Mouse (Mus musculus): ENCODE measurements around the gene Ces3b. TPM values are rescaled to one million over a fixed set of nuclear protein-coding genes. Genes with fewer than 3 reads are reported as not detected.
"Not testable (repeated sequence)": the region's sequence is repeated elsewhere in the genome, so short reads cannot be mapped to it uniquely, and the experiment has no call there.

The Ces3b gene
- not detected for total RNA-seq (2018; cell fraction: chromatin; rRNA removed)
- not detected for total RNA-seq (2018; cell fraction: cytosol; rRNA removed)
- total RNA-seq (2018; cell fraction: nucleus; rRNA removed) = not detected
- polyA plus RNA-seq (2018) = not detected in 3 replicates

DNA sequence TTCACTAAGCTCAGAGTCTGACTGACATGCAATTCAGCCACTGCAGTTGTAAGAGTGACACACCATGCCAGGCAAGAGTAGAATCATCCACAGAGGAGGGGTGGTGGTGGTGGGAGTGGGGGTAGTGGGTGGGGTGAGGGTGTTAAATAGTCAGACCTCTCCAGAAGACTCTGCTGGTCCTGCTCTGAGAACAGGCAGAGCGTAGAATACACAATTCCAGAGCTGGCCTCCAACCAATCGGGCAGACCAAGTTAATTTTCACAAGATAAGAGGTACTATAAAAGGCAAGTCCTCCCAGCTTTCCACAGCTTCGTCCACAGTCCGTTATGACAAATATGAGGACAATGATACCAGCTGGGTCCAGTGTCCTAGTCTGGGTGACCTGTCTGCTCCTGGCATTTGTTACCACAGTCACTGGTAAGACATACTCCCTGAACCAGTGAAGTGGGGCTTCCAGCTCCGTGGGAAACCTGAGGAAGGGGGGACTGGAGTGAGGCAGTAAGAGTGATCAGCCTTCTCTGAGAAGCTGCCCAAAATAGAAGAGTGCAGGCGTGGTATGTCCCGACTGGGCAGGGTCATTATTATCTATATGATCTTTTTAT, at the start of gene Ces3b:
Gene Ces3b (plus strand): TSS at position 305 of the 602 bp plus-strand sequence.
- H3K36me3 ChIP-seq (ENCODE audit: inconsistent target) = no peaks in the 10 kb centered on the region
- WGBS (ENCODE audit: missing documents) = 78% methylated on average over 6 of the region's 7 CpGs
- H3K27ac ChIP-seq = no peak within 1 kb of the TSS
- no peaks in the 10 kb centered on the region for H3K79me2 ChIP-seq (ENCODE audit: inconsistent target)
- no peak within 1 kb of the TSS for H3K4me3 ChIP-seq (ENCODE audit: inconsistent target)

DNA sequence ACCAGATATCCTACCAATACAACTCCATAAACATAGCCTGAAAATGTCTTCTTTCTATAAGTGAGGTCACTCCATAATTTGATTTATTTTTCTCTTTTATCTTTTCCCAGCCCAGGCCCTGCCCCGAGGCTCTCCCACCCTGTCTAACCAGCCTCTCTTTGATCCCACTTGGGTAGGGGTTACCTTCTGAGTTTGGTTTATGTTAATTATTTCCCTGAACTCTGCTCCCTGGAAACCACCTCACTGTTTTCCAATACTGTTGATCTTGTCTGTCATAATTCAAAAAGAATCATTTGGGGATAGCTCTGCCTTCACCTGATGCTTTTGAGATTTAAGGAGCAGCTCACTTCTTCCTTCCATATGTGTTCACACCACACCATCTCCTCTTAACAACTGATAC, 40.0 kb upstream of the Ces3b start:
- no peaks in the 10 kb centered on the region for H3K79me2 ChIP-seq (ENCODE audit: inconsistent target)
- no peak overlapping the region for H3K27ac ChIP-seq
- WGBS (ENCODE audit: missing documents) = 82% methylated on average over 1 of the region's 1 CpGs

DNA sequence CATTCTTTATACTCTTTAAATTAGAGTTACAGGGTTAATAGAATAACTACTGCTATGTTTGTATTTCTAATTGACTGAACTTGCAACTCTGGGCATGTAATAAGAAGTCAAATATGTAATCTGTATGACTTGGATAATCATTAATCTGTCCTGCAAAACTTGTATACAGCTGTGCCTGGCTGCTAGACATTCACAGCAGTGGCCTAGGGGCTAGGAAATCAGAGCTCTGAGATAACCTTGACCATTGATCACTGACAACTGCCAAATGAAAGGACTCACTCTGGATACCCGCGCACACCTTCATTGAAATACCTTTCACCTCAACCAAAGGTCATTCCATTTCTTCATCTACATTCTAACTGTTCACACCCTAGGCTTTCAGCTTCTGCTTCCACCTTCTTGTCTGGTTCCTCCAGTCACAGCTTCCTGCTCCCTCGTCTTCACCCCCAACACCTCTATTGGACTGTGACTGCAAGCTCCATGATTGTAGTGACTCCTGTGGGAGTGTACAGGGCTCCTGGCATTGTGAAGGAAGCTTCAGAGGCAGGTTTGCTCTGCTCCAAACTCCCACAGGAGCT, 37.6 kb upstream of the Ces3b start:
- H3K79me2 ChIP-seq (ENCODE audit: inconsistent target) = no peaks in the 10 kb centered on the region
- 73% methylated on average over 3 of the region's 3 CpGs for WGBS (ENCODE audit: missing documents)
- no peak overlapping the region for H3K27ac ChIP-seq
- H3K4me3 ChIP-seq (ENCODE audit: inconsistent target) = no peak overlapping the region
- H3K36me3 ChIP-seq (ENCODE audit: inconsistent target) = no peaks in the 10 kb centered on the region

More for the DNA sequence above, 40.0 kb upstream of the Ces3b start:
- Histone ChIP-seq H3K4me3 (ENCODE audit: inconsistent target) (no peak overlapping the region), H3K36me3 (ENCODE audit: inconsistent target) (no peaks in the 10 kb centered on the region)

DNA sequence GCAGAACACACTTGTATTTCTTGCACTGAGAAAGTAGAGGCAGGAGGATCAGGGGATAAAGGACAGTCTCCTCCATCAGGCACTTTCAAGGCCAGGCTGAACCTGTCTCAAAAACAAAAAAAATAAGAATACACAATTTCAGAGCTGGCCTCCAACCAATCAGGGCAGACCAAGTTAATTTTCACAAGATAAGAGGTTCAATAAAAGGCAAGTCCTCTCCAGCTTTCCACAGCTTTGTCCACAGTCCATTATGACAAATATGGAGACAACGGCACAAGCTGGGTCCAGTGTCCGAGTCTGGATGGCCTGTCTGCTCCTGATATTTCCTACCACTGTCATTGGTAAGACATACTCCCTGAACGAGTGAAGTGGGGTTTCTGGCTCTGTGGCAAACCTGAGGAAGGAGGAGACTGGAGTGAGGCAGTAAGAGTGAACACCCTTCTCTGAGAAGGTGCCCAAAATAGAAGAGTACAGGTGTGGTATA, 35.1 kb upstream of the Ces3b start, which contains the start of gene Ces3a:
Gene Ces3a (plus strand): TSS at position 231 of the 484 bp plus-strand sequence.
- H3K4me3 ChIP-seq (ENCODE audit: inconsistent target) = no peak within 1 kb of the TSS
- H3K36me3 ChIP-seq (ENCODE audit: inconsistent target) = no peaks in the 10 kb centered on the region
- 87% methylated on average over 3 of the region's 3 CpGs for WGBS (ENCODE audit: missing documents)
- H3K79me2 ChIP-seq (ENCODE audit: inconsistent target) = no peaks in the 10 kb centered on the region
- H3K27ac ChIP-seq = no peak within 1 kb of the TSS

DNA sequence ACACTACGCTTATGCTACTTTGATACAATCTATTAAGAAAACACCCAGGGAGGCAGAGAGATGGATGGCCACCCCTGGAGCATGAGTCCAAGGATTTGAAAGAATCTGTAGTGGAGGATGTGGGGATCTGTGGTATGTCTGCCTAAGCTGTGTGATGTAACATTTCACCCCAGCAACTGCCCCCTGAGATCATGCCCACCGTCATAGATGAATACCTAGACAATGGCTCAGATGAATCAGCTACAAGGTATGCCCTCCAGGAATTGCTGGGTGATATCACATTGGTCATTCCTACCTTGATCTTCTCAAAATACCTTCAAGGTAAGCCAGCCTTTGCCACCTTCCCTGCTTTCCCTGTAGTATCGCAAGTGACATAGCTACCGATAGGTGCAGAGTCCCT, 27.3 kb upstream of the Ces3b start:
- WGBS (ENCODE audit: missing documents) = 87% methylated on average over 4 of the region's 4 CpGs
- H3K4me3 ChIP-seq (ENCODE audit: inconsistent target) = no peak overlapping the region
- no peaks in the 10 kb centered on the region for H3K36me3 ChIP-seq (ENCODE audit: inconsistent target)
- no peak overlapping the region for H3K27ac ChIP-seq
- H3K79me2 ChIP-seq (ENCODE audit: inconsistent target) = no peaks in the 10 kb centered on the region

DNA sequence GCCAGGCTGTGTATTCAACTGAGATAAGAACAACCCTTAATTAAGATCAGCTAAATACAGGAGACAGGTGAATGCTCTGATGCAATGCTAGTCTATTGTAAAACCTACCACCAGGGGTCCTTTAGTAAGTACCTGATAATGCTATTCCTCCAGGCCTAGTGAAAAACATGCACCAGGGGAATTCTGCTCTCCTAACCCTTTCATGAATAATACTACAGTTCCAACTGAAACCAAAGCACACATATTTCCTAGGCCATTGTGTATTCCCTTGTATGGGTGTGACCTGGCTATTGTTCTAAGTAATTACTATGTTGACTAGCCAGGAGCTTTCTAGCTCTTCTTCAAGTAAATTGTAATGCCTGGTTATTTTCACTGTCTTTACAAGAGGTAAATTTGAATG, 23.5 kb upstream of the Ces3b start:
- no peaks in the 10 kb centered on the region for H3K36me3 ChIP-seq (ENCODE audit: inconsistent target)
- no peak overlapping the region for H3K27ac ChIP-seq
- no peaks in the 10 kb centered on the region for H3K79me2 ChIP-seq (ENCODE audit: inconsistent target)
- H3K4me3 ChIP-seq (ENCODE audit: inconsistent target) = no peak overlapping the region

DNA sequence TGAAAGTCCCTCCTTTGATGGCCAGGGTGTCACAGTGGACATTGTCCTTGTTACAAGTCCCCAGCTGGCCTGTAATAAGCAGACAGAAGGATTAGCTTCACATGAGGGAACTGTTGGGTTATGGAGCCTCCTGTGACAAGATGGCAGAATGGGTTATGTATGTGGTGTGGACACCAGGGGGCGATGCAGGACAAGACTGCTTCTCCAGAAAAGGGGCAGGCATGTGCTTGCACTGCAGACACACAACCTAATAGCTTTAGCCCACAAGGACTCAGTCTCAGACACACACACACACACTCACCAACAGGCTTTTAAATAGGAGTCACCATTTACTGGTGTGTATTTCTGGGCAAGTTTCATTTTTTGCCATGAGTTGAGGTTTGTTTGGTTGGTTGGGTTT, 16.8 kb upstream of the Ces3b start:
- Histone ChIP-seq H3K36me3 (ENCODE audit: inconsistent target) (no peaks in the 10 kb centered on the region), H3K27ac (no peak overlapping the region), H3K79me2 (ENCODE audit: inconsistent target) (no peaks in the 10 kb centered on the region), H3K4me3 (ENCODE audit: inconsistent target) (no peak overlapping the region)
- WGBS (ENCODE audit: missing documents) = 17% methylated on average over 1 of the region's 1 CpGs

DNA sequence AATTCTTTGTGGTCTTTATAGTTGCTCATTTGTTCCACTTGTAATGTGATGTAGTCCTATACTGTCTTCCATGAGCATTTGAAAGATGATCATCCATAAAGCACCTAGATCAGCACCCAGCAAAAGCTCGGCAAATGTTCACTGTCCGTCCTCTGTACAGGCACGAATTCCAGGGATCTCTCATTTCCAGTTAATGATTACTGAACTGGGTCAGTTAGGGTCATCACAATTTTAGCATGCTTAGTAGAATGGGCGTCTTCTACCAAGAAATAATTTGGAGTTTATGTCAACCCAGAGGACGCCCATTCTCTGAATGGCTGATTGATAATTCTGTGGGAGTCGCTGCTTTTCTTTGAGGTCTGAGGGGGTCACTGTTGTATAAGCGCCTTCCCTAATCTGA, 15.6 kb upstream of the Ces3b start:
- not testable (repeated sequence) for H3K79me2 ChIP-seq (ENCODE audit: inconsistent target); H3K4me3 ChIP-seq (ENCODE audit: inconsistent target); H3K36me3 ChIP-seq (ENCODE audit: inconsistent target); H3K27ac ChIP-seq
- 84% methylated on average over 7 of the region's 7 CpGs for WGBS (ENCODE audit: missing documents)

DNA sequence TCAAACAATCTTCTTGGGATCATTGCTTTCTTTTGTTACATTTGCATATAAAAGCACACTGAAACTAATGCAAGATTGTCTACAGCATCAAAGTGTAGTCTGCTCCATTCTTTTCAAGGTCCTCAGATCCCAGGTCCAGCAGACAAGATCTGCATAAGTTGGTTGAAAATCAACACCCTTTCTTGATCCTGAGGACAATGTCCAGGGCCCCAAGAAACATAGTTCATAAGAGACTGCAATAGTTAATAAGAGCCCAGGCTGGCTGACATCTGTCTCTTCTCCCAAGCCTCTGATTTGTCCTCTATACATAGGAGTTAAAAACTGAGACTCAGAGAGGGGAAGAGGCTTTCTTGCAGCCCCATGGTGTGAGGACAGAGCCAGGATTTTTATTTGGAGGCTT, 14.6 kb upstream of the Ces3b start:
- Histone ChIP-seq H3K79me2 (ENCODE audit: inconsistent target) (no peaks in the 10 kb centered on the region), H3K36me3 (ENCODE audit: inconsistent target) (no peaks in the 10 kb centered on the region), H3K27ac (no peak overlapping the region), H3K4me3 (ENCODE audit: inconsistent target) (no peak overlapping the region)

DNA sequence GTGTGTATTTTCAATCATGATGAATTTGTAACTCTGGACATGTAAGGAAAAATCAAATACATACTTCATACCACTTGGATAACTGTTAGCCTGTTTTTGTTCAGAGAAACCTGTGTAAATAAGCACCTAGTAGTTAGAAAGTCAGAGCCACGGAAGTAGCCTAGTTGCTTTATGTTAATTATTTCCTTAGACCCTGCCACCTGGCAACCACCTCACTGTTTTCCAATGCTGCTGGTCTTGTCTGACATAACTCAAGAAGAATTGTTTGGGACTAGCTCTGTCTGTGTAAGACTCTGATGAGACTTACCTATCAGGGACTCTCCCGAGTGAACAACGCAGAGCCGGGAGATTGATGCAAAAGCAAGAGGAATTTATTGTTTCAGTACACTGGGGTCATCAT, 7.0 kb upstream of the Ces3b start:
- WGBS (ENCODE audit: missing documents) = 95% methylated on average over 4 of the region's 4 CpGs
- no peak overlapping the region for H3K27ac ChIP-seq
- H3K36me3 ChIP-seq (ENCODE audit: inconsistent target) = no peaks in the 10 kb centered on the region
- H3K4me3 ChIP-seq (ENCODE audit: inconsistent target) = no peak overlapping the region
- H3K79me2 ChIP-seq (ENCODE audit: inconsistent target) = no peaks in the 10 kb centered on the region

DNA sequence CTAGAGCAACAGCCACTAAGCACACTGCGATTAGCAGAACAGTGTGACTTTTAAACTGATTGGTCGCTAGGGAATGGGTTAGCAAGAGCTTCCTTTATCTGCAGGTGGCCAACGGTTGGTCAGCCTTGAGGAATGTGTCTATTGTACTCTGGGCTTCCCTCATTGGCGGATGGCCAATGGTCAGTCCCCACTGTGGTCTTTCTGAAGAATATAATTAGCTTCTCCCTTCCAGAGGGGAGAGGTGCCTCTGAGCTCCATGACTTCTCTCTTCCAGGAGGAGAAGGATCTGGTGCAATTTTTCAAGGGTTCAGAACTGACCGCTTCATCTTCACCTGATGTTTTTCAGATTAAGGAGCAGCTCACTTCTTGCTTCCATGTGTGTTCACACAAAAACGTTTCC, 6.5 kb upstream of the Ces3b start:
- 88% methylated on average over 5 of the region's 6 CpGs for WGBS (ENCODE audit: missing documents)
- Histone ChIP-seq H3K79me2 (ENCODE audit: inconsistent target) (no peaks in the 10 kb centered on the region), H3K36me3 (ENCODE audit: inconsistent target) (no peaks in the 10 kb centered on the region), H3K4me3 (ENCODE audit: inconsistent target) (no peak overlapping the region), H3K27ac (no peak overlapping the region)

DNA sequence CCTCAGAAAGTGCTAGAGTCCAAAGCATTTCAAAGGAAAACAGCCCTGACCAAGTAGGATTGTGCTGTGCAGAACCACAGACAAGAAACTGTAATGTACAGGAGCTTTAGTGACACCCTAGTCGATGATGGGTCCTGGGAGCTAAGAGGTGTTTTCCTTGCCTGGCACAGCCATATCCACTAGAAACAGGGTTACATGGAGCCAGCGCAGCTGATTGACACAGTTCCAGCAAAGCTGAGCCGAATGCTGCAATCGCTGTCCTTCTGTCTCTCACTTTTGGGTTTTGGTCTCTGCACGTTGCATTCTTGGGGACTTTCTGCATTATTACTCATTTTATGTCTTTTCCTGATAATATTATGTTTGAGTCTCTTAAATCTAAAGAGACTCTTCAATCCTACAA, 5.0 kb upstream of the Ces3b start:
- Histone ChIP-seq H3K79me2 (ENCODE audit: inconsistent target) (no peaks in the 10 kb centered on the region), H3K36me3 (ENCODE audit: inconsistent target) (no peaks in the 10 kb centered on the region), H3K4me3 (ENCODE audit: inconsistent target) (no peak overlapping the region), H3K27ac (no peak overlapping the region)
- WGBS (ENCODE audit: missing documents) = 93% methylated on average over 5 of the region's 5 CpGs

DNA sequence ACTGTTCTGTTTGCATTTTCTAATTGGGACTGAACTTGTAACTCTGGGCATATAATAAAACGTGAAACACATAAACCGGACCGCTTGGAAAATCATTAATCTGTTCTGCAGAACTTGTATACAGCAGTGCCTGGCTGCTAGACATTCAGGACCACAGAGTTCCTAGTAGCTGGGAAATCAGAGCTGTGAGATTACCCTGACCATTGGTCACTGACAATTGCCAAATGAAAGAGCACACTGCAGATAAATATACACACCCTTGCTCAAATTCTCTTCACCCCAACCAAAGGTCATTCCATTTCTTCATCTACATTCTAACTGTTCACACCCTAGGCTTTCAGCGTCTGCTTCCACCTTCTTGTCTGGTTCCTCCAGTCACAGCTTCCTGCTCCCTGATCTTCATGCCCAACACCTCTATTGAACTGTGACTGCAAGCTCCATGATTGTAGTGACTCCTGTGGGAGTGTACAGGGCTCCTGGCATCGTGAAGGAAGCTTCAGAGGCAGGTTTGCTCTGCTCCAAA, 2.7 kb upstream of the Ces3b start:
- Histone ChIP-seq H3K4me3 (ENCODE audit: inconsistent target) (no peak overlapping the region), H3K79me2 (ENCODE audit: inconsistent target) (no peaks in the 10 kb centered on the region), H3K36me3 (ENCODE audit: inconsistent target) (no peaks in the 10 kb centered on the region), H3K27ac (no peak overlapping the region)
- 70% methylated on average over 5 of the region's 5 CpGs for WGBS (ENCODE audit: missing documents)

DNA sequence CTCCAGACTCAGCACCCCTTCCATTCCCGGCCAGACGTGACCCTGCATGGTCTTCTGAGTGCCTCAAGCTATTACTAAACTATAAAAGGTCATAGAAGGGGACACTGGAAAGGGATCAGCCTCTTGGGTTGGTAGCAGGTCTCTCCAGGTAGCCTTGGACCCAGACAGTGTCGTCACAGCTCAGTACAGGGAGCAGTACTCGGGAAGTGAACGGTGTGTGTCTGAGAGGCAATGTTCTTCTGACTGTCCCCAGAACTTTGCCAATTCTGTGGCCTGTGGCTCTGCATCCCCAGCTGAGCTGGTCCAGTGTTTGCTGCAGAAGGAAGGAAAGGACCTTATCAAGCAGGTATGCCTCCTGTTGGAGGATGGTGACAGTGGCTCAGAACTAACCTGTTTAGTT, 4.6 kb downstream of the Ces3b start:
- H3K27ac ChIP-seq; H3K36me3 ChIP-seq (ENCODE audit: inconsistent target); H3K4me3 ChIP-seq (ENCODE audit: inconsistent target); H3K79me2 ChIP-seq (ENCODE audit: inconsistent target): not testable (repeated sequence)
- 88% methylated on average over 2 of the region's 5 CpGs for WGBS (ENCODE audit: missing documents)

DNA sequence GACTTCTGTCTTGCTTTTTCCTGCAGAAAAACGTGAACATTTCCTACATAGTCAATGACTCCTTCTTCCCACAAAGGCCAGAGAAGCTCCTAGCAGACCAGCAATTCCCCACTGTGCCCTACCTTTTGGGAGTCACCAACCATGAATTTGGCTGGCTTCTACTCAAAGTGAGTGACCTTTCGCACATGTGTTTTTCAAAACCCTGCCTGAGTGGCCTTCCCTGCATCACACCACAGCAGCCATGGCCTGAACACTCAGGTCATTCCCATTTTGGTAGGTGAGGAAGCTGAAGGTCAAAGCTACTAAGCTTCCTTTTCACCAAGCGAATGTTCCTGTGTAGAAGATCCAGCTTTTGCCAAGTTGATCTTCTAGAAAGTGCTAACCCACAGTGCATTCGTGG, 5.0 kb downstream of the Ces3b start:
- Histone ChIP-seq H3K4me3 (ENCODE audit: inconsistent target) (no peak overlapping the region), H3K27ac (no peak overlapping the region), H3K36me3 (ENCODE audit: inconsistent target) (no peaks in the 10 kb centered on the region), H3K79me2 (ENCODE audit: inconsistent target) (no peaks in the 10 kb centered on the region)
- 67% methylated on average over 4 of the region's 4 CpGs for WGBS (ENCODE audit: missing documents)

Data from macrophage (primary cell).